Mouse (Mus musculus) testis, adult 2 months (tissue): Measurements from ENCODE around the gene Cfap299.

ENCODE experiments used
- CTCF ChIP-seq: fragments of 200-500 bp; IDR thresholded peaks from 2 replicates; pipeline ENCODE4 v1.5.1; 2012; ENCODE audit warnings: low read depth, mild to moderate bottlenecking, inconsistent platforms, low read length, moderate library complexity; ENCODE audit not compliant: control insufficient read depth, insufficient read depth, insufficient replicate concordance
- POLR2A ChIP-seq: fragments of 200-500 bp; IDR thresholded peaks from 2 replicates; pipeline ENCODE4 v1.6.1; 2012; ENCODE audit warnings: low read depth, mild to moderate bottlenecking, inconsistent platforms, low read length, moderate library complexity; ENCODE audit not compliant: control insufficient read depth

GRCm38 (mm10) chr5:98470052-98470451 is 140.9 kb downstream of the Cfap299 start:
- no peak for TF ChIP-seq POLR2A
- no peak for TF ChIP-seq CTCF
